Mouse (Mus musculus) left cerebral cortex, adult 11 months (tissue): ENCODE measurements around the gene Ankfn1.

ENCODE experiments used
- DNase-seq: peaks from one replicate; pipeline ENCODE4 v3.0.0; 2022; ENCODE audit warnings: low spot score

Gene Ankfn1

DNA sequence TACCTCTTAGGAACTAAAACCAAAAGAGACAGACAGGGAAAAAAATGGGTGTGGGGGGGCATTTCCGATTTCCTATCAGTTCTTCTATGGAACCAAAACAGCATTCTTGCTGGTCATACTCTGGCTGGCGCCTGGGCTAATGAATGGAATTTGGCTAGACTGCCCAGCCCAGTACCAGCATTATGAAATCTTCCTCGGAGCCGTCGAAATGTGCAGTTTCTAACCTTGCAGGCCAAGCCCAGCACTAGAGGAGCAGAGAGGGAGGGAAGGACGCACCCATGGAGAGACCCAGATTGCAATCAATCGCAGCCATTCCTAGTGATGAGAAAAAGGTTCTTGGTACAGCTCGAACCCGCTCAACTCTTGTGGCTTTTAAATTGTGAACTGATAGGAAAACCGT is 315.2 kb downstream of the Ankfn1 start:
- no peak for DNase-seq

DNA sequence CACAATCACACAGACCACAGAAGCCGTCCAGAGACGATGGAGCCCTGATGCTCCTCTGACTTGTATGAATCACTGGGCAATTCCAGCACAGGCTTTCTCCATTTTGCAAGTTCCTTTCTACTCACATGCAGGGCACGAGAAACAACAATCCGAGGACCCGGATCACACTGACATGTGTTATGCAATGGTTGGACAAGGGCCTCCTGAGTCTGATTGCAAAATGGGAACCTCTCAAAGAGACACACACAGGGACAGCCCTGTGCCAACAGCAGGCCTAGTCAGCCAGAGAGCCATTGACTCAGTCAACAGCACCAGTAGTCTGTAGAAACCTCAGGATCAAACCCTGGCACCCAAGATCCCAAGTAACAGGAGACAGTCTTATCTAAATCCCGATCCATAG is 318.0 kb downstream of the Ankfn1 start:
- DNase-seq = no peak

DNA sequence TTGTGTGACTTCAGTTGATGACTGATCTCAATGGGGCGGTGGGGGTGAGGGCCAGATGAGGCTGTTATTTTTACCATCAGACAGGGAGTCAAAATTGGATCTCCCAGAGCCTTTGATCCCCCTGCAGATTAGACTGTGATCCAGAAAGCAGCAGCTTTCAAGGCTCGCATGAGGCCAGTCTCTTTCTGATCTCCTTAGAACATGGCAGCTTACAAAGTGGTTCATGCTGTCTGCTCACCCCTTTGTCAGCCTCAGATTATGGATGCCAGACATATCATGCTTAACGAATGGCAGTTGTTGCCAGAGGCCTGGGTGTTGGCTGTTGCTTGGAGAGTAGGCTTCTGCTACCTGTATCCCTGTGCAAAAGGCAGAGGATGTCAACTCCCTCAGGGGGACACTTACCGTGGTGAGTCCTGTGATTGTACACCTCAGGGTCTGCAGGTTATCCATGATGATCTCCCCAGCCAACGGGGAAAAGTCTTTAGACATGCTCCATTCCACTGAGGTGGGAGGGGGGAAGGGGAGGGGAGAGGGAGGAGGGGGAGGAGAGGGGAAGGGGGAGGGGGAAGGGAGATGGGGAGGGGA is 321.7 kb downstream of the Ankfn1 start:
- DNase-seq = no peak

DNA sequence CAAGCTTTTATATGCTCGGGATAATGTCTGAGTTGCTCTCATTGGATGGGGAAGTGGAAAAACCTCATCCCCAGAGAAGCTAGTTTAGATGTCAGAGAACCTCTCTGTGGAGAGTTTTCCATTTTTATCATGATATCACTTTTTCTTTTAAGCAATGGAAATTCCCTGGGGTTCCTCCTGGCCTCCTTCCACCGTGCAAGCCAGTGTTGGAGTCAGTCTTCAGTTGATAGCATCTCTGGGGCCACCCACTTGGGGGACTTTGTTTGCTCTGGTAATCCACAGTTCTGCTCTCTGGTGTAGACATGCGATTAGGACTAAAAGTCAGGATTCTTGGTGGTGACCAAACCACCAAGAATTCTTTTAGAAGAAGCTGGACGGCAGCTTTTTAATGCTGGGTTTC is 322.8 kb downstream of the Ankfn1 start:
- DNase-seq = no peak

DNA sequence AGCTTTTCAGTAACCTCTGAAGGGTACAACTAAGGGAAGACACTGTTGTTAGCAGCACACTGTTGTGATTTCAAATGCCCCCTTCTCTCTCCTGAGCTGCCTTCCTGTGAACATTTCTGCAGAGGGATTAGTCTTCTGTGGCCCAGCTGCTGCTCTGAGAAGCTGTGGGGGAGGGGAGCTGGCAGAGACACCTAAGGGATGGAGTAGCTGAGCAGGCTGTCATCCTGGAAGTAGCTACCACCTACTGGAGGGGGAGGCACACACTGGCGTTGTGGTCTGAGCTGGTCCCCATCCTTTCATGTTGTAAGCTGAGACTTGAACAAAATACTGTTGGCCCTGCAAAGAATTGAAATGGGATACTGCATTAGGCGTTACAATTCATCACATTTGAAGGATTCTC is 324.6 kb downstream of the Ankfn1 start:
- DNase-seq = no peak

DNA sequence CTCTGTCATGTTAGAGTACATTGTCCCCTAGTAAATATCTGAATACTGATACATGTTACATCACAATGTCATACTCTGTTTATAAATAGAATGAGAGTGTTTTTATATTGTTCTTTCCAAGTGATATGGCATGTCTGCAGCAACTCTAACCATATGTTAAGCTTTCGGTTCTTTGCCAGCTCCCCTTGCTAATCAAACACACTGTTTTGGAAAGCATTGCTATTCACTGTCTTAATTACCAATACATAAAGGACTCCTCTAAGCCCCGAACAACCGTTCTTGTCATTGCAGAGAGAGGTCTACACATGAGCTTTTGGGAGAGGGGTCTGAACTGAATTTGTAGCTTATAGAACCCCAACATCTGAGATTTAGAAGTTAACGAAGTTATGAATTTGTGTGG is 327.0 kb downstream of the Ankfn1 start:
- DNase-seq = no peak

DNA sequence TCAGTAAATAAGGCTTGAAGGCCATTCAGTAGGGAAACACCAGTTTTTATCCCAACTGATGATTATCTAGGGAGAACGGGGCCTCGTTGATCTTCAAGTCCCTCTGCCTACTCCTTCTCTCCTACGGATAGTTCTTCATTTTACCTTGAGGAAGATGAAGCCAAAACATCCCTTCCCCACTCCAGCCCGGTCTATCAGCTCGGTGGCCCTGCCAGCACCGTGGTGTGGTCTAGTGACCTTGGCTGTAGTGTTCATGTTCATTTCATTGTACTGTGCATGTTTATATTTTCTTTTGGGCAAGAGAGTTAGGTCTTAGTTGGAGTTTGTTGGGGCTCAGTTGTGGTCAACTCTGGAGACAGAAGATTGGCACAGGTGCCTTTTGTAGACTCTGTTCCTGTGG is 328.5 kb downstream of the Ankfn1 start:
- DNase-seq = no peak

DNA sequence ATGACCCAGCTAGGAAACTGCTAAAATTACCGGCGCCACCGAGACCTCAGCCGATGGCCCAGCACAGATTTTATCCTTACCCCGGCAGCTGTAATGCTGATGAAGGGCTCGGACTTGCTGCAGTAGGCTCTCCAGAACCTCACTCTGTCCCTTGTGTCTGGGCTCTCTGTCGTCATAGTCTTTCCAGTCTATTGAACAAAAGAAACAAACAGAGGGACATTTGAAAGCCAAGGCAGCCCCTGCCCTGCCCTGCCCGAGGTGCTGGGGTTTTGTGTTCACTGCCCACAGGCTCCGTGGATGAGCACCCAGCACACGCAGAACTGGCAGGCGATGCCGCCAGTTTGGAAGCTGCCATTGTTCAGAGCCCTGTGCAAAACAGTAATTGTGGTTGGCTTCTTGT is 330.0 kb downstream of the Ankfn1 start:
- DNase-seq = no peak

DNA sequence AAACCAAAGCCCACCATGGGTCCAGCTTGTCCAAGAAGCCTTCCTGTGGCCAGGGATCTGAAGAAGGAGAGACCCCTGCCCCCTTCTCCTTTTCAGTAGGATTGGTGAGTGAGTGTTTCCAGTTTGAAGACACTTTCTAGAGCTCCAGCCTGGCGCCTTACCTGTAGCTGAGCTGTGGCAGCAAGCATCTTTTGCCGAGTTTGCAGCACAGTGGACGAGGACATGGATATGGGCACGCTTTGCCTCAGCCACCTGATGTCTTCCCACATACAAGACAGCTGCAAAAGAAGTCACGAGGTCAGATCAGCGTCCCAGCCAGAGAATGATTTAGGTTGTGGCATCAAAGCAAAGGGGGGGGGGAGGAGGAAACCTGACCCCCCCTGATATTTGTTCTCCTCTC is 336.9 kb downstream of the Ankfn1 start:
- DNase-seq = no peak

DNA sequence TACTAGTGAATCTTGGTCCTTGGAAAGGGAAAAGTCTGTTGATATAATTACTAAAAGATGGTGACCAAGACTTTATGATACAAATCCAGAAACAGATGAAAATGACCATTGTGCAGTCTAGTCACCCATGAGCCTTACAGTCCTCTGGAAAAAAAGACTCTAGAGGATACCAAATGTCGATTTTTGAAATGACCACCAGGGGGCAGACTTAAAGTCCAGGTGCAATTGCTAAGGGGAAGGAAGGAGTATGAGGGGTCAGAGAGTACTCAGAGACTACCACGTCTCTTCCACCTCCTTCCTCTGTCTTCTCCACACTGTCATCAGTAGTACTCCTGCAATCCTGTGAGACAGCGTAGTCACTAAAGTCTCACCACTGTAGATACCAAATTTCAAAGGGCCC is 353.1 kb downstream of the Ankfn1 start:
- DNase-seq = no peak

DNA sequence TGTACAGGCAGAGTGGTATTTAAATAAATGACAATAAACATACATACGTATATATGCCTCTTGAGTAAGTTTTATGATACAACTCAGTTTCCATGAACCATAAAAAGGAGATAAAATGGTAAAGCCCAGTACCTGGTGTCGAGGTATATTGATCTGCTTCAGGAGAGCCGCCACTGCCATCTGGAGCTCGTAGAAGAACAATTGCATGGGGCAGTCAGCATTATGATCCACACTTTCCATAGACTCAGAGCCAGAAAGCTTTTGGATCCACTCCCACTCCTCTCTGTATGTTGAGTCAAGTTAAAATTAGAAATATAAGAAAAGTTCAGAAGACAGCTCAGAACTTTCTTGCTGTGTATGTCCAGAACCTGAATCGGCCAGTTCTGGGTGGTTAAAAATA is 354.8 kb downstream of the Ankfn1 start:
- no peak for DNase-seq

DNA sequence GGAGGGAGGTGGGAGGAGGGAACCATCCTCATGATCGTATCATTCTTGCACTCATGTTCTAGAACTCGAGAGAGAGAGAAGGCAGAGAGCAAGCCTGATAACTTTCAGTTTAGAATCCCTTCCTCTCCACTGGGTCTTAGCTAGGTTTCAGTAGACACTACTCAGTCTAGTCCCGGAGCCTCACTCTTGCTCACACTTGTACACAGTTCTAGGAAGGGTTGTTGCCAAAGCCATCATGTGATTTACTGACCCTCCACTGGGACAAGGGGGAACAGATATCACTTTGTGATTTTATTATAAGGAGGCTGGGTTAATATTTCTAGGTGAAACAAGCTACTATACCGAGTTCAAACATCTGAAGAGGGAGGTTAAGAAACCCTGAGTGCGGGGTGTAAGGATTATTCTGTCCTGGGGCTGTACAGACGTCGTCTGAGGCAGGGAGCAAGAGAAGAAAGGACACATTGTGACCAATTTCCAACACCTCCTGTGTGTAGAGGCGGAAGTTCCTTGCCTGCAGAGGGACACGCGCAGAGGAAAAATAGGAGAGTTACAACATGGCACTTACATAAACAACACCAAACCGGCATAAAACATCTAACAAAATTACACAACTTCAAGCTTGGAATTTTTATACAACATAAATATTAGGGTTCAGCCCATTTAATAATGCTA is 356.6 kb downstream of the Ankfn1 start:
- no peak for DNase-seq

DNA sequence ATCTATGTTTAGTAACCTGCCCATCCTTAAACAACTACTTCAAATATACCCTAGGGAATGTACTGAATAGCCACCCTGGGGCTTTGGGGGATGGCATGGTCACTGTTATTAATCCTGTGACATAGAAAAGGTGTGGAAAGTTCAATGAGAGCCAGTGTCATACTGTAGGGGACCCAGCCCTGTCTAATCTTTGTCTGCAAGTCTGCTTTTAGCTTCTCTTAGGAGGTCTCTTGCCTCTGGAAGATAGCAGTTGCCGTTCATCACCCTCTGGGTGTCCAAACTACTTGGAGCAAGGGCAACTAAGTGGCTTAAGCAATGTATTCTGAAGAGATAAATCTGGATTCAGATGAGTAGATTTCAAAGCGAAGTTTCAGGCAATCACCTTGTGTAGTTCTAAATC is 357.6 kb downstream of the Ankfn1 start:
- DNase-seq = no peak

DNA sequence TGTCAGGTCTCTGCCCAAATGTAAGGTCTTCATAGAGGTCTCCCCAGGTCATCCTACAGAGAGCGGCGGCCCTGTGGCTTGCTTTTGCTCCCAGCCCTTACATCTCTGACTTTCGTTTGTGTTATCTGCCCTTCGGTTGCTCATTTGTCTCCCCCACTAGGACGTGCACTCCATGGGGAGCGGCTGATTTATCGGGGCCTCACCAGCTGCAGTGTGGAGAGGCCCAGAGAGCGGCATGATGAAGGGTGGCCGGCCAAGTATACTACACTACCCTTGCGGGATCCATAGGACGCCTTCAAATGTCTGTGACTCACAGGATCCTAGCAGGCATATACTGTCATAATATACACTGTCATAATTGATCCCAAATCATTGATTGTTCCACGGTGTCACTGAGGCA is 358.8 kb downstream of the Ankfn1 start:
- no peak for DNase-seq

DNA sequence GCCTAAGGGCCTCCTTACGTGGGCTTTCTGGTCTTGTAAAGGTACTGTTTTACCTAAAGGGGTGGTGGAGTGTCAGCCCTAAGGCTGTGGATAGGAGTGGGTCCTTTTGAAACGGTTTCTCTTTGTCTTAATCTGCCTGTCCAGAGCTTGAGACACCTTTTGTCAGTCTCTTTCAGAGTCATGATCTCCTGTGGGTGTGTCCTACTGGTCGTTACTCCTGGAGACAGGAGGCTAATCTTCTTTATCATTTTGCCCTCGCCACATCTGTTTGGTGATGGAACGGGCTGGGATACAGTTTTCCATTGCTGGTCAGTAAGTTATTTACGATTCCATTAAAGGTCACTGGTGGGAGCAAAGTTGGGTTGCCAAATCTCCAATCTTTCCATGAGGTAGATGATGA is 360.7 kb downstream of the Ankfn1 start:
- DNase-seq = no peak

DNA sequence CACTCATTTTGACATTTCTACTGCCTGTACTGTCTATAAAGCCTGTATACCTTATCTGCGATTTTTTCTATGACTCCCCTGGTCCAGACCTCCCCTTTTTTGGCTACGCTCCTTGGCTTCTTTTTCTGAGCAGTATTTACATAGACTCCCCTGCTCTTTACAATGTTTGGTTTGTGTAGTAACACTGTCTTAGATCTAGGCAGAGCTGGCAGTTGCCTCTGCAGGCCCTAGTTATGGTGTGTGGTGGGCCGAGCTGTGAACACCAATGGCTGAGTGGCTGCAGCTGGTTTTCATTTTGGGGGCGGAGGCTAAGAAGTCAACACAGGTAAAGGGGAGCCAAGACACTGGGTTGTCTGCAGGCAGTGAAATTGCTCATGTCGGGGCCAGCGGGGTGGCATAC is 368.7 kb downstream of the Ankfn1 start:
- DNase-seq = no peak

DNA sequence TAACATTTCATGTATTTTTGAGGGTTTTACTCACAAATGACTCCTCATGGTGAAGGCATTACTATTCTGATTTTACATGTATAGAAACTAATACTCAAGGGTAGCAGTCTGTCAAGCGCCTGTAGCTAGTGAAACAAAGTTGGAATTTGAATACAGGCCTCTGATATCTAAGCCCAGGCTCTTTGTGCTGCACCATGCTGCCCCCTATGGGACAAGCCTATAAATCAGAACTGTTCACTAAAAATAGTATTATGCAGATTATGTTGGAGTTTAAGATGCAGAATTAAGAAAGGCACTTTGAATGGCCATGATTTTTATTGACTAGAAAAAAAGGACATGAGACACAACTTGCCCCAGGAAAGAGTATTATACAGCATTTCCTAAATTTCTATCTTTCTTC is 373.0 kb downstream of the Ankfn1 start:
- DNase-seq = no peak

DNA sequence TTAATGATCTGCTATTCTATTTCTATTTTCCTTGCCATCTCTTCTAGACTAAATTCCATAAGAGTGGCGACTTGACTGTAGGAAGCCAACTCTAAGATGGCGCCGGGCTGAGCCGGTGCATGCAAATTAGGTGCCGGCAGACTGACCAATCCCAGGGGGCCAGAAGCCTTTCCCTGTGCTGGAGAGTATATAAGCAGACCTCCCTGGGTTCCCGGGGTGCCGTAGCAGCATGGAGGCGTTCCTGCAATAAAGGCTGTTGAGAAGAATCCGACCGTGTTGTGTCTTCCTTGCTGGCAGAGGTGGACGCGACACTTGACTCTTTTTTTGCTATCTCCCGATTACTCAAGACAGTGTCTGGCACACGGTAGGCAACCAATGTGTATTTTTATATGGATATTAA is 374.0 kb downstream of the Ankfn1 start:
- no peak for DNase-seq

DNA sequence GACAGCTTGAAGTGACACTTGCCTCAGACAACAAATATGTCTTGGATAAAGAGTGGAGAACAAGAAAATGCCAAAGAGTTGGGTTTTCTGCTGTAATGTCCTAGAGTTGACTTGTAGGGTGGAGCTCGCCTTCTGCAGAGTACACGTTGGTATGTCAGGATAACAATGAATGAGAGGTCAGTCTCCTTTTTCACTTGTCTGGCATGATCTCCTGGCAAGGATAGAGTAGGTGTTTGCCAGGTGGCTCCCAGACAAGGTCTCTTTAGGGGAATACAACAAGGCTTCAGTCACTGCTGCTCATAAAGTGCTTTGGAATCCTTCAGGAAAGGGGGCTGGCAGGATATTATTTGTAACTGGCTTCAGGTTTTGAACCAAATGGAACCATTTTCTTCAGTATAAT is 388.6 kb downstream of the Ankfn1 start:
- DNase-seq = no peak

DNA sequence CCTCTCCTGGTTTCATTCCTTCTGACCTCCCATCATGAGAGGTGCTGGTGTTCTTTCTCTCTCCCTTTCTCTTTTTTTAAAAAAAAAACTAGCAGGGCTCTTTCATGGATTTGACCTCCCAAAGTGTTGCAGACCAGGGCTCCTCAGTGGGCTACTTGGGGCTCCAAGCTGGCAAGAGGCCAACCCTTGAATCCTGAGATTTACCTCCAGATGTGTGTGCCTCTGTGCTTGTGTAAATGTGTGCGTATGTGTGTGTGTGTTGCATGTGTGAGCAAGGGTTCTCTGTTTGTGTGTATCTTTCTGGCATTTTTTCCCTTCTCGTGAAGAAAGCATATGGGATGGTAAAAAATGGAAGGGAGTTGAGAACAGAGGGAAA is 394.8 kb downstream of the Ankfn1 start:
- no peak for DNase-seq

DNA sequence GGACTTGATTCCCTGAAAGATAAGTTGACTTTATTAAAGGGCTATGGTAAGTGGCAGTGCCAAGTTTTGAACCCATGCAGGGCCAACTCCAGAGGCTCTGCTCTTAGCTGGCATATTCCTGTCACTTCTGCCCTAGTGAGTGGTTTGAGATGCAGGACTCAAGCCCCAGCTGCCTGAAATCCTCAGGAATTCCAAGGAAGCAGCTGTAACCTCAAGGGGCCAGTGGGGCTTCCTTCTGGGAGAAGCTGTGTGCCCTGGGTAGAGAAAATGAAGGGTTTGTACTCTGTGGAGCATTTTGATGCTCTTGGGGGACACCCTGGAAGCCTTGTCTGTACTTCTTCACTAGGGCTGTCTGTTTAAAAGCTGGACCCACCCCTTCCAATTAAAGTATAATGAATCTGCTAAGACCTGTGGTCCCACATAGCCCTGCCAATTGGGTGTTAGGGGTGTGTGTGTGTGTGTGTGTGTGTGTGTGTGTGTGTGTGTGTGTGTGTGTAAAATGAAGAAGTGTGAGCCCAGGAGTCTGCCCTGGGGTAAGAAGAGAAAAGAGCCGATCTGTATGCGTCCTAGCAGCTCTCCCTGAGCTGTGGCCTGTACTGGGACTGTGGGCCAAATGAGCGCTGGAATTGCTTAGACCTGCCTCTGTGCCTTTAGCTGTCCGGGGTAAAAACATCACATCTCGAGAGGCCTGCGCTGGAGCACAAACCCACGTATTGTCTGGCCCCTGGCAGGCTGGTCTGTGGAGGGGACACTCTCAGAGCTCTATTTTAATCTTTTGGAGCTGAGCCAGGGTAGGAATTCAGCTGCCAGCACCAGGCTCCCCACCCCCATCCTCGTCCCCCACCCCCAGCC is 395.4 kb downstream of the Ankfn1 start:
- DNase-seq = no peak

DNA sequence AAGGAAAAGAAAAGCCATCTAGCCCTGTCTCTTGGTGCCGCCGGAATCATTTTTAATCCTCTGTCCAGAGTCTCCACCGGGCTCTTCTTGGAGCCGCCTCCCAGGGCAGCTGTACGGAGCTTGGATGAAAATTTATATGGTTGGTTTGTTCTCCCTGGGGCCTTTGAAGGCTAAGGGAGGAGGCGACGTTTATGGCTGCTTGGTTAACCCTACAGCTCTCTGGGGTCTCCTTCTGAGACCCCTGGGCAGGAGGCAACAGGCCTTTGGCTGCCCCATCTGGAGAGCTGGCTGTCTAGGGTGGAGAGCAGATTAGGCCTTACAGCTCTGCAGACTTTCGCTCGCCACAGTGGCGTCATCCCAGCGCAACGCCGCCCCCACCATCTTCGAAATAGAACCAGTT is 406.5 kb downstream of the Ankfn1 start:
- DNase-seq = no peak

DNA sequence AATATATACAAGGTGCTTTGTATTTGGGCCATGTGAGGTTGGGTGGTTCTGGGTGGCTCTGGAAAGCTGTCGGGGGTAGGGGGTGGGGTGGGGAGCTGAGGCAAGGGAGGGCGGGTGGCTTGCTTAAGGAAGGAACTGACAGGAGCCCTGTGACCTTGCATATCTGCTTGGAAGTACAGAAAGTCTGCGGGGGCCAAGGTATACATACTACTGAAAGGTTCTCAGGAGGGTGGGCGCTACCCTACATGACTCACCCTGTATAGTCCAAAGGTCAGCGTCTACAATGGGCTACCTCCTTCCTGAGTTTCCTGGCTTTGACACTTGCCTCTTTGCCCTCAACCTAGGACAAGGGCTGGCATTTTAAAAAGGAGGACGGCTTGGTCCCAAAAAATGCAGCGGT is 407.1 kb downstream of the Ankfn1 start:
- no peak for DNase-seq

DNA sequence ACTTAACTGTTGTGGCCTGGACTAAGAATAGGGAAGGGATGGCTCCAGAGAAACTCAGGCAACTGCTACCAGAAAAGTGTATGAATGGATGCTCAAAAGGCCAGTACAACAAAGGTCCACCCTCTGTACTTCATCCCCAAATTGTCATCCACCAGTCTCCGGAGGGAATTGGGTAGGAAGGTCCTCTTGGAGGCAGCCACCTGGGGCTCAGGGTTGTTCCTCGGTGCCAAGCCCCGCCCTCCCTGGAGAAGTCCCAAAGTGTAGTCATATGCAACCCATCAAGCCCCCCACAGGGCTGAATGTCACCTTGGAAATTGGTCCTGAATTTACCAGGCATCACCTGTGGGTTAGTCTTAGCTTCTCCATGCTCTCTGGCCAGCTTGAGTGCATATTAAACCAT is 413.5 kb downstream of the Ankfn1 start:
- DNase-seq = no peak
